Mouse (Mus musculus) spleen, adult 10 weeks (tissue): Measurements from ENCODE around the gene Lrrc46. TPM values are rescaled to one million over a fixed set of nuclear protein-coding genes. Genes with fewer than 3 reads are reported as not detected.

Experiments used
- polyA plus RNA-seq: library from polyadenylated mRNA; stranded (reverse); fragments of 350-450 nt; fragmentation: Illumina TruSeq; extraction: RNeasy Lipid Tissue Mini Kit (QIAGEN cat#74804); gene quantifications from one replicate; pipeline ENCODE4 v1.2.3, GENCODE M21; 2015; ENCODE audit warnings: low replicate concordance; ENCODE audit not compliant: insufficient read depth

Lrrc46 gene
- not detected for polyA plus RNA-seq

GRCm38 (mm10) chr11:97041022-97041899 lies at the start of gene Lrrc46, which contains the start of gene Mrpl10:
TSS of gene Lrrc46 (minus strand) at chr11:97041407.
TSS of gene Mrpl10 (plus strand) at chr11:97041560.

GRCm38 (mm10) chr11:97050216-97050943 lies 9.2 kb upstream of the Lrrc46 start, which contains the start of gene Osbpl7:
TSS of gene Osbpl7 (plus strand) at chr11:97050628.

DNA sequence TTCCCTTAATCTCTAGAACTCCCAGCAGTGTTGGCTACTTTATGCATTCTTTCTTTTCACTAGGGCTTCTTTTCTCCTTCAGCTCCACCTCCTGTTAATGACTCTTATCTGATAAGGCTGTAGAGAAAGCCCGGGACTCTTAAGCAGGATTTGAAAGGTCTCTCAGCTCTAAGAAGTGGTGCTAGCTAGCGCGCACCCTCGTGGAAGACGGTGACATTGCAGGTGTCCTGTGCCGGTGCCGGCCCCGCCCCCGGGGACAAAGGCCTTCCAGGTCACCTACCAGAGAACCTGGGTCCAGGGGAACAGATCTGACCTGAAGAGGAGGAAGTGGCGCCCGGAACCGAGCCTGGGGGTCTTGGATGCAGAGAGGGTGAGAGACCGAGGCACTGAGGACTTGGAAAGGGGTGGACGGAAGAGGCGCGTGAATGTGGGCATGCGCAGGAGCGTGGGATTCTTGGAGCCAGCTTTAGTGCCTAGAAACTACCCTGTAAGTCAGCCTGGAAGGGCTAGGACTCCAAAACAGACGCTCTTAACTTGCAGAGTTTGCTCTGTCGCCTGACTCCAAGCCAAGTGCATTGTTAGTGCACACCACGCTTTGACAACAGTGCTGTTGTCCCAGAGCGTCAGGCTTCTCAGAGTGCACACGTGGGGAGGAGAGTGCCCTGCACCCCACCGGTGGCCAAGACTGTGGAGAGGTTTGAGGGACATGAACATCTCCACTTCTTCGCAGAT lies 11.4 kb downstream of the Lrrc46 start, which contains the start of gene Scrn2:
Gene Scrn2 (plus strand): TSS at position 253 of the 732 bp plus-strand sequence.

GRCm38 (mm10) chr11:97013121-97013670 lies 28.0 kb downstream of the Lrrc46 start, which contains the start of gene Sp6:
TSS of gene Sp6 (plus strand) at chr11:97013394.

Other genes with a start within 250 kb of the Lrrc46 start
- gene Nfe2l1, start 211.4 kb downstream of the Lrrc46 start, polyA plus RNA-seq = 72.3 TPM
- gene Copz2, start 191.5 kb downstream of the Lrrc46 start, polyA plus RNA-seq = 9.2 TPM
- 48.7 TPM for gene Cdk5rap3, start 124.9 kb downstream of the Lrrc46 start, polyA plus RNA-seq
- 0.37 TPM for gene Prr15l, start 113.3 kb downstream of the Lrrc46 start, polyA plus RNA-seq
- gene Pnpo, start 97.4 kb downstream of the Lrrc46 start, polyA plus RNA-seq = 34.8 TPM
- gene Sp2, start 58.4 kb downstream of the Lrrc46 start, polyA plus RNA-seq = 12.8 TPM
- gene Sp6, start 28.0 kb downstream of the Lrrc46 start, polyA plus RNA-seq = 1.1 TPM
- gene Scrn2, start 11.5 kb downstream of the Lrrc46 start, polyA plus RNA-seq = 0.94 TPM
- gene Mrpl10, start 153 bp upstream of the Lrrc46 start, polyA plus RNA-seq = 40.6 TPM
- gene Osbpl7, start 9.2 kb upstream of the Lrrc46 start, polyA plus RNA-seq = 6.2 TPM
- gene Tbx21, start 73.9 kb upstream of the Lrrc46 start, polyA plus RNA-seq = 7.5 TPM
- gene Tbkbp1, start 110.1 kb upstream of the Lrrc46 start, polyA plus RNA-seq = 6.7 TPM
- gene Kpnb1, start 146.5 kb upstream of the Lrrc46 start, polyA plus RNA-seq = 199 TPM
- gene Npepps, start 239.2 kb upstream of the Lrrc46 start, polyA plus RNA-seq = 51.2 TPM